Mouse (Mus musculus) lung, postnatal 0 days (tissue): Measurements from ENCODE around the gene 2310033P09Rik. TPM values are rescaled to one million over a fixed set of nuclear protein-coding genes. Genes with fewer than 3 reads are reported as not detected.
A peak's percentile ranks its signal among the peaks of the same experiment; 100 is the strongest.

Experiments used
- ATAC-seq: fragments of 200-750 bp; cut with Nextera tagmentation; 2 replicates; pipeline ENCODE4 v1.8.0; 2017; ENCODE audit warnings: moderate library complexity
- DNase-seq: peaks from one replicate; pipeline ENCODE4 v3.0.0-alpha.2; 2016; ENCODE audit warnings: low spot score
- H3K27ac ChIP-seq: fragments of 300-500 bp; sonication (generic); 2 replicates; pipeline ENCODE4 v1.5.1; 2014; ENCODE audit warnings: antibody characterized with exemption, mild to moderate bottlenecking, low read length, mixed read lengths
- H3K27me3 ChIP-seq: fragments of 300-500 bp; sonication (generic); replicated peaks from 2 replicates; pipeline ENCODE4 v1.6.1; 2014; ENCODE audit warnings: low read length, mixed read lengths; ENCODE audit not compliant: insufficient read depth
- H3K36me3 ChIP-seq: fragments of 300-500 bp; sonication (generic); 2 replicates; pipeline ENCODE4 v1.6.1; 2014; ENCODE audit warnings: low read length, mixed read lengths; ENCODE audit not compliant: insufficient read depth
- H3K4me1 ChIP-seq: fragments of 300-500 bp; sonication (generic); 2 replicates; pipeline ENCODE4 v1.6.1; 2014; ENCODE audit warnings: antibody characterized with exemption, low read depth, low read length, mixed read lengths; ENCODE audit not compliant: insufficient read depth
- H3K4me2 ChIP-seq: fragments of 300-500 bp; sonication (generic); replicated peaks from 2 replicates; pipeline ENCODE4 v1.6.1; 2014; ENCODE audit warnings: low read depth, mild to moderate bottlenecking, low read length, moderate library complexity, mixed read lengths
- H3K4me3 ChIP-seq: fragments of 300-500 bp; sonication (generic); 2 replicates; pipeline ENCODE4 v1.5.1; 2014; ENCODE audit warnings: low read depth, low read length
- H3K9ac ChIP-seq: fragments of 300-500 bp; sonication (generic); replicated peaks from 2 replicates; pipeline ENCODE4 v1.6.1; 2014; ENCODE audit warnings: low read depth, mild to moderate bottlenecking
- H3K9me3 ChIP-seq: fragments of 300-500 bp; sonication (generic); 2 replicates; pipeline ENCODE4 v1.6.1; 2016; ENCODE audit warnings: low read length, mixed read lengths
- CTCF ChIP-seq: IDR thresholded peaks from 2 replicates; pipeline ENCODE4 v1.5.1; 2016; ENCODE audit warnings: antibody characterized with exemption, mild to moderate bottlenecking
- EP300 ChIP-seq: IDR thresholded peaks from 2 replicates; pipeline ENCODE4 v1.6.1; 2016; ENCODE audit warnings: antibody characterized with exemption, mild to moderate bottlenecking, control low read depth
- WGBS: fragments of 180-500 bp; shearing (Covaris S2); extraction: QIAGEN DNeasy Blood & Tissue Kit; methylation state at CpG from one replicate; pipeline ENCODE4 v1.1.7; 2014; 5-methylcytosine and 5-hydroxymethylcytosine counted together
- polyA plus RNA-seq: library from polyadenylated mRNA; unstranded; fragments of >200 nt; fragmentation: Nextera tagmentation; extraction: Ambion mirVana; gene quantifications from 2 replicates; pipeline ENCODE4 v1.2.1, GENCODE M21; 2015

The 2310033P09Rik gene
- polyA plus RNA-seq, 1 experiment from 2014 or later = 32.9 TPM

- H3K4me2 ChIP-seq = peak overlapping the region; percentile 11; the same call in 1 of the 2 replicates
- WGBS = 27% methylated on average over 2 of the region's 2 CpGs
- no peaks in the 10 kb centered on the region; the same call in 1 of the 2 replicates for H3K36me3 ChIP-seq
Measured at GRCm38 (mm10) chr11:59224470-59224869, 16.3 kb downstream of the 2310033P09Rik start.

GRCm38 (mm10) chr11:59225167-59225566 lies 17.0 kb downstream of the 2310033P09Rik start:
- Histone ChIP-seq H3K9ac (no peak overlapping the region), H3K27me3 (no peaks in the 10 kb centered on the region), H3K9me3 (no peaks in the 10 kb centered on the region), H3K4me1 (peaks cover 57% of the 10 kb centered on the region), H3K4me3 (no peak overlapping the region), H3K36me3 (no peaks in the 10 kb centered on the region; the same call in 1 of the 2 replicates), H3K4me2 (peak overlapping the region; percentile 93; the same call in 1 of the 2 replicates), H3K27ac (peak overlapping the region; percentile 62)
- WGBS = 39% methylated on average over 2 of the region's 2 CpGs
- no peak for DNase-seq
- TF ChIP-seq CTCF (no peak), EP300 (no peak)
- ATAC-seq = no peak

More at GRCm38 (mm10) chr11:59224470-59224869, 16.3 kb downstream of the 2310033P09Rik start:
- Histone ChIP-seq H3K4me3 (no peak overlapping the region), H3K27ac (no peak overlapping the region), H3K9me3 (no peaks in the 10 kb centered on the region), H3K4me1 (peaks cover 57% of the 10 kb centered on the region), H3K27me3 (no peaks in the 10 kb centered on the region), H3K9ac (no peak overlapping the region)
- peak; percentile 51 for DNase-seq
- no peak for ATAC-seq
- TF ChIP-seq EP300 (peak; percentile 63), CTCF (no peak)

GRCm38 (mm10) chr11:59226251-59226650 lies 18.1 kb downstream of the 2310033P09Rik start:
- Histone ChIP-seq H3K4me3 (peak overlapping the region; percentile 99), H3K27ac (peak overlapping the region; percentile 99), H3K4me2 (peak overlapping the region; percentile 93), H3K9ac (peak overlapping the region; percentile 99; the same call in 1 of the 2 replicates), H3K9me3 (no peaks in the 10 kb centered on the region), H3K4me1 (peaks cover 48% of the 10 kb centered on the region), H3K36me3 (no peaks in the 10 kb centered on the region), H3K27me3 (no peaks in the 10 kb centered on the region)
- DNase-seq = no peak
- no peak for ATAC-seq
- no peak for TF ChIP-seq EP300
- TF ChIP-seq CTCF = no peak
- 14% methylated on average over 3 of the region's 3 CpGs for WGBS

- H3K4me3 ChIP-seq = peak overlapping the region; percentile 99
- ATAC-seq (no peak), DNase-seq (peak; percentile 73)
- no peaks in the 10 kb centered on the region for H3K9me3 ChIP-seq
- peak overlapping the region; percentile 93 for H3K4me2 ChIP-seq
- H3K4me1 ChIP-seq = peaks cover 41% of the 10 kb centered on the region
- TF ChIP-seq CTCF (no peak; the same call in 1 of the 2 replicates), EP300 (no peak)
- H3K27me3 ChIP-seq = no peaks in the 10 kb centered on the region
- no peaks in the 10 kb centered on the region for H3K36me3 ChIP-seq
- H3K27ac ChIP-seq = peak overlapping the region; percentile 99
- 1% methylated on average over 21 of the region's 21 CpGs for WGBS
- H3K9ac ChIP-seq = peak overlapping the region; percentile 99
Measured at GRCm38 (mm10) chr11:59226787-59227603, 18.9 kb downstream of the 2310033P09Rik start.

- H3K27ac ChIP-seq = peak overlapping the region; percentile 99
- no peaks in the 10 kb centered on the region for H3K27me3 ChIP-seq
- TF ChIP-seq EP300 (no peak), CTCF (no peak)
- no peaks in the 10 kb centered on the region for H3K9me3 ChIP-seq
- peak; percentile 87 for ATAC-seq
- H3K4me1 ChIP-seq = peaks cover 37% of the 10 kb centered on the region
- peak overlapping the region; percentile 99 for H3K4me3 ChIP-seq
- H3K4me2 ChIP-seq = peak overlapping the region; percentile 93
- peak; percentile 88 for DNase-seq
- WGBS = 6% methylated on average over 36 of the region's 51 CpGs
- peak overlapping the region; percentile 99 for H3K9ac ChIP-seq
- H3K36me3 ChIP-seq = no peaks in the 10 kb centered on the region
Measured at GRCm38 (mm10) chr11:59227604-59228121, 19.5 kb downstream of the 2310033P09Rik start.

- Histone ChIP-seq H3K27ac (peak within 1 kb of the TSS; percentile 99), H3K36me3 (no peaks in the 10 kb centered on the region), H3K9me3 (no peaks in the 10 kb centered on the region), H3K4me3 (peak within 1 kb of the TSS; percentile 99), H3K4me2 (peak within 1 kb of the TSS; percentile 93), H3K4me1 (peaks cover 31% of the 10 kb centered on the region), H3K27me3 (no peaks in the 10 kb centered on the region), H3K9ac (peak within 1 kb of the TSS; percentile 99)
- TF ChIP-seq EP300 = no peak
- peak; percentile 17; the same call in 1 of the 2 replicates for TF ChIP-seq CTCF
- peak; percentile 97 for DNase-seq
- peak; percentile 96 for ATAC-seq
- WGBS = 6% methylated on average over 52 of the region's 59 CpGs
Measured at GRCm38 (mm10) chr11:59228122-59228953, 20.2 kb downstream of the 2310033P09Rik start, which contains the start of gene Arf1. Gene Arf1, minus strand, starts transcription at chr11:59228270.
